Mouse (Mus musculus) midbrain, embryonic 16.5 days (tissue): Measurements from ENCODE around the gene Slc22a22. TPM values are rescaled to one million over a fixed set of nuclear protein-coding genes. Genes with fewer than 3 reads are reported as not detected.

Experiments
- ATAC-seq: fragments of 200-750 bp; cut with Nextera tagmentation; 2 replicates; pipeline ENCODE4 v1.8.0; 2017; ENCODE audit warnings: moderate TSS enrichment
- H3K27ac ChIP-seq: fragments of 300-500 bp; sonication (generic); 2 replicates; pipeline ENCODE4 v1.5.1; 2014; ENCODE audit warnings: mild to moderate bottlenecking, low read length, mixed read lengths
- H3K27me3 ChIP-seq: fragments of 300-500 bp; sonication (generic); 2 replicates; pipeline ENCODE4 v1.6.1; 2014; ENCODE audit warnings: low read depth, low read length, mixed read lengths; ENCODE audit not compliant: control insufficient read depth, insufficient read depth
- H3K36me3 ChIP-seq: fragments of 300-500 bp; sonication (generic); 2 replicates; pipeline ENCODE4 v1.6.1; 2014; ENCODE audit warnings: mild to moderate bottlenecking, low read length, moderate library complexity, mixed read lengths; ENCODE audit not compliant: control insufficient read depth, insufficient read depth
- H3K4me1 ChIP-seq: fragments of 300-500 bp; sonication (generic); 2 replicates; pipeline ENCODE4 v1.6.1; 2014; ENCODE audit warnings: mild to moderate bottlenecking, low read length, mixed read lengths; ENCODE audit not compliant: control insufficient read depth, insufficient read depth
- H3K4me2 ChIP-seq: fragments of 300-500 bp; sonication (generic); 2 replicates; pipeline ENCODE4 v1.6.1; 2014; ENCODE audit warnings: mild to moderate bottlenecking, low read length, mixed read lengths
- H3K4me3 ChIP-seq: fragments of 300-500 bp; sonication (generic); 2 replicates; pipeline ENCODE4 v1.5.1; 2014; ENCODE audit warnings: low read depth, mild to moderate bottlenecking, low read length, moderate library complexity, mixed read lengths
- H3K9ac ChIP-seq: fragments of 300-500 bp; sonication (generic); 2 replicates; pipeline ENCODE4 v1.6.1; 2014; ENCODE audit warnings: low read depth, low read length, mixed read lengths
- H3K9me3 ChIP-seq: fragments of 300-500 bp; sonication (generic); replicated peaks from 2 replicates; pipeline ENCODE4 v1.6.1; 2014; ENCODE audit warnings: mild to moderate bottlenecking, low read length, mixed read lengths; ENCODE audit not compliant: control insufficient read depth, poor library complexity, severe bottlenecking
- WGBS: fragments of 180-500 bp; shearing (Covaris S2); extraction: QIAGEN DNeasy Blood & Tissue Kit; methylation state at CpG from one replicate; pipeline ENCODE4 v1.1.7; 2014; 5-methylcytosine and 5-hydroxymethylcytosine counted together
- polyA plus RNA-seq: library from polyadenylated mRNA; unstranded; fragments of >200 nt; fragmentation: Nextera tagmentation; extraction: Ambion mirVana; gene quantifications from 2 replicates; pipeline ENCODE4 v1.2.1, GENCODE M21; 2015

The Slc22a22 gene
- polyA plus RNA-seq, 1 experiment from 2014 or later, result not detected

GRCm38 (mm10) chr15:57496106-57496505, 18.7 kb upstream of the Slc22a22 start:
- H3K4me2 ChIP-seq, result no peak overlapping the region
- H3K9ac ChIP-seq, result no peak overlapping the region
- no peaks in the 10 kb centered on the region for H3K36me3 ChIP-seq
- H3K27ac ChIP-seq, result no peak overlapping the region
- no peaks in the 10 kb centered on the region for H3K9me3 ChIP-seq
- H3K4me1 ChIP-seq, result no peaks in the 10 kb centered on the region
- ATAC-seq, result no peak
- no peak overlapping the region for H3K4me3 ChIP-seq
- 98% methylated on average over 2 of the region's 2 CpGs for WGBS
- H3K27me3 ChIP-seq, result no peaks in the 10 kb centered on the region

- Histone ChIP-seq H3K27me3 (no peaks in the 10 kb centered on the region), H3K36me3 (no peaks in the 10 kb centered on the region), H3K4me1 (no peaks in the 10 kb centered on the region), H3K9ac (no peak overlapping the region), H3K4me3 (no peak overlapping the region), H3K27ac (no peak overlapping the region), H3K4me2 (no peak overlapping the region), H3K9me3 (no peaks in the 10 kb centered on the region)
- ATAC-seq, result no peak
- 15% methylated on average over 2 of the region's 2 CpGs for WGBS
Observed at GRCm38 (mm10) chr15:57482509-57482908, 5.1 kb upstream of the Slc22a22 start.

- no peaks in the 10 kb centered on the region for H3K9me3 ChIP-seq
- no peak for ATAC-seq
- no peak overlapping the region for H3K4me3 ChIP-seq
- H3K27me3 ChIP-seq, result no peaks in the 10 kb centered on the region
- no peaks in the 10 kb centered on the region for H3K36me3 ChIP-seq
- no peak overlapping the region for H3K27ac ChIP-seq
- H3K9ac ChIP-seq, result no peak overlapping the region
- 57% methylated on average over 3 of the region's 3 CpGs for WGBS
- H3K4me2 ChIP-seq, result no peak overlapping the region
- no peaks in the 10 kb centered on the region for H3K4me1 ChIP-seq
Observed at GRCm38 (mm10) chr15:57471648-57472047, 5.8 kb downstream of the Slc22a22 start.

- Histone ChIP-seq H3K27me3 (no peaks in the 10 kb centered on the region), H3K4me3 (no peak overlapping the region), H3K9me3 (no peaks in the 10 kb centered on the region), H3K9ac (no peak overlapping the region), H3K4me1 (no peaks in the 10 kb centered on the region), H3K4me2 (no peak overlapping the region), H3K36me3 (no peaks in the 10 kb centered on the region), H3K27ac (no peak overlapping the region)
- ATAC-seq, result no peak
Observed at GRCm38 (mm10) chr15:57465996-57466395, 11.4 kb downstream of the Slc22a22 start.

- no peak overlapping the region for H3K27ac ChIP-seq
- no peak overlapping the region for H3K9ac ChIP-seq
- no peaks in the 10 kb centered on the region for H3K9me3 ChIP-seq
- no peak for ATAC-seq
- no peak overlapping the region for H3K4me3 ChIP-seq
- no peak overlapping the region for H3K4me2 ChIP-seq
- H3K36me3 ChIP-seq, result no peaks in the 10 kb centered on the region
- WGBS, result 80% methylated on average over 6 of the region's 6 CpGs
- no peaks in the 10 kb centered on the region for H3K27me3 ChIP-seq
- H3K4me1 ChIP-seq, result no peaks in the 10 kb centered on the region
Observed at GRCm38 (mm10) chr15:57465061-57465460, 12.4 kb downstream of the Slc22a22 start.

GRCm38 (mm10) chr15:57464066-57464465, 13.4 kb downstream of the Slc22a22 start:
- no peak for ATAC-seq
- H3K4me1 ChIP-seq, result no peaks in the 10 kb centered on the region
- no peaks in the 10 kb centered on the region for H3K9me3 ChIP-seq
- H3K27me3 ChIP-seq, result no peaks in the 10 kb centered on the region
- no peaks in the 10 kb centered on the region for H3K36me3 ChIP-seq
- H3K27ac ChIP-seq, result no peak overlapping the region
- no peak overlapping the region for H3K4me2 ChIP-seq
- no peak overlapping the region for H3K4me3 ChIP-seq
- WGBS, result 91% methylated on average over 11 of the region's 11 CpGs
- no peak overlapping the region for H3K9ac ChIP-seq

GRCm38 (mm10) chr15:57461284-57461683, 16.1 kb downstream of the Slc22a22 start:
- no peaks in the 10 kb centered on the region for H3K9me3 ChIP-seq

GRCm38 (mm10) chr15:57457374-57457773, 20.1 kb downstream of the Slc22a22 start:
- H3K4me1 ChIP-seq, result no peaks in the 10 kb centered on the region
- H3K27ac ChIP-seq, result no peak overlapping the region
- 52% methylated on average over 2 of the region's 2 CpGs for WGBS
- no peaks in the 10 kb centered on the region for H3K36me3 ChIP-seq
- no peak for ATAC-seq
- no peak overlapping the region for H3K4me2 ChIP-seq
- H3K9me3 ChIP-seq, result no peaks in the 10 kb centered on the region
- no peaks in the 10 kb centered on the region for H3K27me3 ChIP-seq
- no peak overlapping the region for H3K9ac ChIP-seq
- no peak overlapping the region for H3K4me3 ChIP-seq

More at GRCm38 (mm10) chr15:57461284-57461683, 16.1 kb downstream of the Slc22a22 start:
- Histone ChIP-seq H3K4me2 (no peak overlapping the region), H3K9ac (no peak overlapping the region), H3K27ac (no peak overlapping the region), H3K4me3 (no peak overlapping the region), H3K36me3 (no peaks in the 10 kb centered on the region), H3K4me1 (no peaks in the 10 kb centered on the region), H3K27me3 (no peaks in the 10 kb centered on the region)
- ATAC-seq, result no peak
- 19% methylated on average over 1 of the region's 1 CpGs for WGBS

- WGBS, result 88% methylated on average over 2 of the region's 2 CpGs
- ATAC-seq, result no peak
- no peak overlapping the region for H3K4me2 ChIP-seq
Observed at GRCm38 (mm10) chr15:57434710-57435404, 42.6 kb downstream of the Slc22a22 start.

More at GRCm38 (mm10) chr15:57434710-57435404, 42.6 kb downstream of the Slc22a22 start:
- Histone ChIP-seq H3K9me3 (no peaks in the 10 kb centered on the region), H3K27me3 (no peaks in the 10 kb centered on the region), H3K36me3 (no peaks in the 10 kb centered on the region), H3K4me1 (no peaks in the 10 kb centered on the region), H3K9ac (no peak overlapping the region), H3K4me3 (no peak overlapping the region), H3K27ac (no peak overlapping the region)
